Mouse (Mus musculus) limb, embryonic 12.5 days (tissue): ENCODE results near the gene Pf4. TPM values are rescaled to one million over a fixed set of nuclear protein-coding genes. Genes with fewer than 3 reads are reported as not detected.
"Not testable (repeated sequence)": the region's sequence is repeated elsewhere in the genome, so short reads cannot be mapped to it uniquely, and the experiment has no call there.

Experiments
- ATAC-seq: fragments of 200-750 bp; cut with Nextera tagmentation; 2 replicates; pipeline ENCODE4 v1.8.0; 2017; ENCODE audit warnings: low read depth, moderate TSS enrichment; ENCODE audit not compliant: insufficient number of reproducible peaks, insufficient read depth, low FRiP score, low TSS enrichment
- H3K27ac ChIP-seq: fragments of 300-500 bp; sonication (generic); 2 replicates; pipeline ENCODE4 v1.5.1; 2016; ENCODE audit warnings: mild to moderate bottlenecking, moderate library complexity
- H3K27me3 ChIP-seq: fragments of 300-500 bp; sonication (generic); 2 replicates; pipeline ENCODE4 v1.6.1; 2016; ENCODE audit warnings: mild to moderate bottlenecking, moderate library complexity
- H3K36me3 ChIP-seq: fragments of 300-500 bp; sonication (generic); 2 replicates; pipeline ENCODE4 v1.6.1; 2016; ENCODE audit warnings: mild to moderate bottlenecking, moderate library complexity
- H3K4me1 ChIP-seq: fragments of 300-500 bp; sonication (generic); replicated peaks from 2 replicates; pipeline ENCODE4 v1.6.1; 2016
- H3K4me2 ChIP-seq: fragments of 300-500 bp; sonication (generic); 2 replicates; pipeline ENCODE4 v1.6.1; 2016; ENCODE audit warnings: mild to moderate bottlenecking, moderate library complexity
- H3K4me3 ChIP-seq: fragments of 300-500 bp; sonication (generic); replicated peaks from 2 replicates; pipeline ENCODE4 v1.5.1; 2016; ENCODE audit warnings: mild to moderate bottlenecking
- H3K9ac ChIP-seq: fragments of 300-500 bp; sonication (generic); replicated peaks from 2 replicates; pipeline ENCODE4 v1.6.1; 2016; ENCODE audit warnings: mild to moderate bottlenecking, moderate library complexity
- H3K9me3 ChIP-seq: fragments of 300-500 bp; sonication (generic); 2 replicates; pipeline ENCODE4 v1.6.1; 2016; ENCODE audit warnings: mild to moderate bottlenecking, moderate library complexity
- WGBS: fragments of 180-500 bp; shearing (Covaris S2); methylation state at CpG from one replicate; pipeline ENCODE4 v1.1.7; 2016; 5-methylcytosine and 5-hydroxymethylcytosine counted together
- microRNA-seq: library from miRNA; unstranded; fragments of <30 nt; microRNA quantifications from one replicate; pipeline ENCODE4, GENCODE M21; 2017
- polyA plus RNA-seq: library from polyadenylated mRNA; unstranded; fragments of >200 nt; fragmentation: Nextera tagmentation; extraction: Ambion mirVana; gene quantifications from 2 replicates; pipeline ENCODE4 v1.2.1, GENCODE M21; 2016

Pf4 gene
- polyA plus RNA-seq, 1 experiment from 2014 or later: 54.2 TPM

GRCm38 (mm10) chr5:90789306-90790073, 17.3 kb downstream of the Pf4 start:
- Histone ChIP-seq H3K4me1 (peaks cover 19% of the 10 kb centered on the region), H3K4me2 (peak overlapping the region; percentile 40), H3K9ac (no peak overlapping the region), H3K36me3 (no peaks in the 10 kb centered on the region), H3K4me3 (no peak overlapping the region), H3K9me3 (no peaks in the 10 kb centered on the region), H3K27me3 (peaks cover 12% of the 10 kb centered on the region; the same call in 1 of the 2 replicates), H3K27ac (peak overlapping the region; percentile 64)
- ATAC-seq: no peak
- WGBS: 55% methylated on average over 11 of the region's 11 CpGs

GRCm38 (mm10) chr5:90790074-90790502, 17.9 kb downstream of the Pf4 start:
- ATAC-seq: peak; percentile 71
- Histone ChIP-seq H3K4me1 (peaks cover 19% of the 10 kb centered on the region), H3K4me3 (no peak overlapping the region), H3K4me2 (peak overlapping the region; percentile 40), H3K27ac (peak overlapping the region; percentile 64), H3K9me3 (no peaks in the 10 kb centered on the region), H3K27me3 (peaks cover 8% of the 10 kb centered on the region; the same call in 1 of the 2 replicates), H3K9ac (no peak overlapping the region), H3K36me3 (no peaks in the 10 kb centered on the region)
- 8% methylated on average over 8 of the region's 8 CpGs for WGBS

GRCm38 (mm10) chr5:90794195-90794625, 22.0 kb downstream of the Pf4 start, which contains the start of gene Cxcl15:
Cxcl15 (plus strand) TSS chr5:90794534.
- no peak within 1 kb of the TSS for H3K4me3 ChIP-seq
- no peaks in the 10 kb centered on the region for H3K9me3 ChIP-seq
- WGBS: 75% methylated on average over 5 of the region's 5 CpGs
- H3K4me2 ChIP-seq: no peak within 1 kb of the TSS
- H3K36me3 ChIP-seq: no peaks in the 10 kb centered on the region
- no peak within 1 kb of the TSS for H3K9ac ChIP-seq
- no peak for ATAC-seq
- H3K27ac ChIP-seq: no peak within 1 kb of the TSS
- no peaks in the 10 kb centered on the region for H3K27me3 ChIP-seq
- peaks cover 13% of the 10 kb centered on the region for H3K4me1 ChIP-seq

- ATAC-seq, H3K27me3 ChIP-seq, H3K4me3 ChIP-seq, H3K9me3 ChIP-seq, H3K4me1 ChIP-seq, H3K9ac ChIP-seq, H3K27ac ChIP-seq, H3K36me3 ChIP-seq, H3K4me2 ChIP-seq: not testable (repeated sequence)
- WGBS: 89% methylated on average over 2 of the region's 2 CpGs
These were observed 23.2 kb downstream of the Pf4 start for GRCm38 (mm10) chr5:90795392-90795791.

- ATAC-seq: no peak
- Histone ChIP-seq H3K4me2 (no peak overlapping the region), H3K9ac (no peak overlapping the region), H3K36me3 (no peaks in the 10 kb centered on the region), H3K27ac (no peak overlapping the region), H3K9me3 (no peaks in the 10 kb centered on the region), H3K4me3 (no peak overlapping the region), H3K4me1 (no peaks in the 10 kb centered on the region), H3K27me3 (no peaks in the 10 kb centered on the region)
These were observed 32.3 kb downstream of the Pf4 start for GRCm38 (mm10) chr5:90804574-90804973.

GRCm38 (mm10) chr5:90806050-90806449, 33.8 kb downstream of the Pf4 start:
- Histone ChIP-seq H3K9me3 (no peaks in the 10 kb centered on the region), H3K27me3 (no peaks in the 10 kb centered on the region), H3K9ac (no peak overlapping the region), H3K4me2 (no peak overlapping the region), H3K27ac (no peak overlapping the region), H3K36me3 (no peaks in the 10 kb centered on the region), H3K4me1 (no peaks in the 10 kb centered on the region), H3K4me3 (no peak overlapping the region)
- ATAC-seq: no peak

GRCm38 (mm10) chr5:90807176-90807950, 35.1 kb downstream of the Pf4 start:
- Histone ChIP-seq H3K9me3 (no peaks in the 10 kb centered on the region), H3K4me3 (no peak overlapping the region), H3K36me3 (no peaks in the 10 kb centered on the region), H3K4me1 (no peaks in the 10 kb centered on the region), H3K4me2 (no peak overlapping the region), H3K27me3 (no peaks in the 10 kb centered on the region), H3K27ac (no peak overlapping the region), H3K9ac (no peak overlapping the region)
- ATAC-seq: no peak
- 86% methylated on average over 3 of the region's 3 CpGs for WGBS

GRCm38 (mm10) chr5:90819756-90820155, 47.5 kb downstream of the Pf4 start:
- H3K4me2 ChIP-seq: no peak overlapping the region
- ATAC-seq: no peak
- H3K9ac ChIP-seq: no peak overlapping the region
- no peaks in the 10 kb centered on the region for H3K27me3 ChIP-seq
- no peaks in the 10 kb centered on the region for H3K9me3 ChIP-seq
- H3K4me3 ChIP-seq: no peak overlapping the region
- H3K36me3 ChIP-seq: no peaks in the 10 kb centered on the region
- no peak overlapping the region for H3K27ac ChIP-seq
- H3K4me1 ChIP-seq: no peaks in the 10 kb centered on the region

Small RNAs within 50 kb of the gene (microRNA-seq; reads per million reads assigned to microRNA genes)
- not detected for gene Gm24322

Other genes with a start within 250 kb of the Pf4 start
- not detected in 2 replicates for gene 5830473C10Rik, start 211.3 kb upstream of the Pf4 start, polyA plus RNA-seq
- gene Rassf6, start 131.8 kb upstream of the Pf4 start, polyA plus RNA-seq: 0.69 and 1.1 TPM in 2 replicates
- 0.29 TPM in 1 of 2 replicates, not detected in the other for gene Cxcl5, start 13.1 kb upstream of the Pf4 start, polyA plus RNA-seq
- gene Ppbp, start 3.9 kb upstream of the Pf4 start, polyA plus RNA-seq: 12.1 and 12.8 TPM in 2 replicates
- 0.06 TPM in 1 of 2 replicates, not detected in the other for gene Cxcl3, start 13.7 kb downstream of the Pf4 start, polyA plus RNA-seq
- gene Cxcl15, start 22.1 kb downstream of the Pf4 start, polyA plus RNA-seq: not detected in 2 replicates
- gene Cxcl1, start 118.8 kb downstream of the Pf4 start, polyA plus RNA-seq: 0.31 and 0.49 TPM in 2 replicates
- gene Cxcl2, start 131.4 kb downstream of the Pf4 start, polyA plus RNA-seq: 0.22 TPM in 1 of 2 replicates, not detected in the other
- 72.9 and 78.5 TPM in 2 replicates for gene Mthfd2l, start 158.7 kb downstream of the Pf4 start, polyA plus RNA-seq